Mouse (Mus musculus) forebrain, embryonic 16.5 days (tissue): ENCODE data around the gene Grk2. TPM values are rescaled to one million over a fixed set of nuclear protein-coding genes. Genes with fewer than 3 reads are reported as not detected.

Experiments used
- ATAC-seq: fragments of 200-750 bp; cut with Nextera tagmentation; 2 replicates; pipeline ENCODE4 v1.8.0; 2017; ENCODE audit warnings: mild to moderate bottlenecking, moderate library complexity
- H3K27ac ChIP-seq: fragments of 300-500 bp; sonication (generic); 2 replicates; pipeline ENCODE4 v1.5.1; 2014; ENCODE audit warnings: low read length, control low read depth
- H3K27me3 ChIP-seq: fragments of 300-500 bp; sonication (generic); replicated peaks from 2 replicates; pipeline ENCODE4 v1.6.1; 2014; ENCODE audit warnings: low read length; ENCODE audit not compliant: control insufficient read depth, insufficient read depth
- H3K36me3 ChIP-seq: fragments of 300-500 bp; sonication (generic); 2 replicates; pipeline ENCODE4 v1.6.1; 2014; ENCODE audit not compliant: control insufficient read depth, insufficient read depth
- H3K4me1 ChIP-seq: fragments of 300-500 bp; sonication (generic); replicated peaks from 2 replicates; pipeline ENCODE4 v1.6.1; 2014; ENCODE audit warnings: low read length; ENCODE audit not compliant: control insufficient read depth, insufficient read depth
- H3K4me2 ChIP-seq: fragments of 300-500 bp; sonication (generic); 2 replicates; pipeline ENCODE4 v1.6.1; 2014; ENCODE audit warnings: mild to moderate bottlenecking, low read length, control low read depth
- H3K4me3 ChIP-seq: fragments of 300-500 bp; sonication (generic); replicated peaks from 2 replicates; pipeline ENCODE4 v1.5.1; 2014; ENCODE audit warnings: mild to moderate bottlenecking, low read length, control low read depth
- H3K9ac ChIP-seq: fragments of 300-500 bp; sonication (generic); replicated peaks from 2 replicates; pipeline ENCODE4 v1.6.1; 2014; ENCODE audit warnings: low read depth, low read length, control low read depth
- H3K9me3 ChIP-seq: fragments of 300-500 bp; sonication (generic); 2 replicates; pipeline ENCODE4 v1.6.1; 2016; ENCODE audit warnings: low read length; ENCODE audit not compliant: control insufficient read depth
- WGBS: fragments of 180-500 bp; shearing (Covaris S2); extraction: QIAGEN DNeasy Blood & Tissue Kit; methylation state at CpG from one replicate; pipeline ENCODE4 v1.1.7; 2014; 5-methylcytosine and 5-hydroxymethylcytosine counted together
- polyA plus RNA-seq: library from polyadenylated mRNA; unstranded; fragments of >200 nt; fragmentation: Nextera tagmentation; extraction: Ambion mirVana; gene quantifications from 2 replicates; pipeline ENCODE4 v1.2.1, GENCODE M21; 2015

Grk2 gene
- polyA plus RNA-seq, 1 experiment from 2014 or later, result 28.1 TPM

GRCm38 (mm10) chr19:4290749-4291148 is 15.3 kb downstream of the Grk2 start:
- Histone ChIP-seq H3K36me3 (peaks cover 47% of the 10 kb centered on the region), H3K4me1 (no peaks in the 10 kb centered on the region), H3K27ac (no peak overlapping the region), H3K9ac (no peak overlapping the region), H3K27me3 (no peaks in the 10 kb centered on the region), H3K4me2 (no peak overlapping the region), H3K9me3 (no peaks in the 10 kb centered on the region), H3K4me3 (no peak overlapping the region)
- WGBS, result 81% methylated on average over 15 of the region's 15 CpGs
- ATAC-seq, result no peak

GRCm38 (mm10) chr19:4283653-4284052 is 22.4 kb downstream of the Grk2 start:
- ATAC-seq, result no peak
- Histone ChIP-seq H3K4me3 (peak overlapping the region; percentile 68), H3K27ac (no peak overlapping the region), H3K27me3 (no peaks in the 10 kb centered on the region), H3K9ac (no peak overlapping the region), H3K36me3 (peaks cover 20% of the 10 kb centered on the region; the same call in 1 of the 2 replicates), H3K4me2 (peak overlapping the region; percentile 73), H3K9me3 (peaks cover 3% of the 10 kb centered on the region; the same call in 1 of the 2 replicates), H3K4me1 (peaks cover 10% of the 10 kb centered on the region)
- 50% methylated on average over 7 of the region's 7 CpGs for WGBS

GRCm38 (mm10) chr19:4282898-4283553 is 23.0 kb downstream of the Grk2 start, which contains the start of gene Ankrd13d:
Gene Ankrd13d (minus strand): TSS chr19:4283137.
- Histone ChIP-seq H3K9me3 (peaks cover 3% of the 10 kb centered on the region; the same call in 1 of the 2 replicates), H3K27ac (peak within 1 kb of the TSS; percentile 28; the same call in 1 of the 2 replicates), H3K27me3 (no peaks in the 10 kb centered on the region), H3K4me1 (peaks cover 10% of the 10 kb centered on the region), H3K4me3 (peak within 1 kb of the TSS; percentile 68), H3K4me2 (peak within 1 kb of the TSS; percentile 73), H3K36me3 (peaks cover 18% of the 10 kb centered on the region; the same call in 1 of the 2 replicates), H3K9ac (peak within 1 kb of the TSS; percentile 77)
- ATAC-seq, result peak; percentile 96
- under 1% methylated on average over 43 of the region's 50 CpGs for WGBS

- H3K27ac ChIP-seq, result no peak overlapping the region
- peaks cover 10% of the 10 kb centered on the region for H3K4me1 ChIP-seq
- no peak overlapping the region for H3K4me2 ChIP-seq
- H3K4me3 ChIP-seq, result no peak overlapping the region
- H3K36me3 ChIP-seq, result peaks cover 3% of the 10 kb centered on the region; the same call in 1 of the 2 replicates
- no peak overlapping the region for H3K9ac ChIP-seq
- WGBS, result 95% methylated on average over 9 of the region's 9 CpGs
- no peak for ATAC-seq
- peaks cover 6% of the 10 kb centered on the region; the same call in 1 of the 2 replicates for H3K9me3 ChIP-seq
- H3K27me3 ChIP-seq, result no peaks in the 10 kb centered on the region
These were observed 25.6 kb downstream of the Grk2 start for GRCm38 (mm10) chr19:4280425-4280824.

DNA sequence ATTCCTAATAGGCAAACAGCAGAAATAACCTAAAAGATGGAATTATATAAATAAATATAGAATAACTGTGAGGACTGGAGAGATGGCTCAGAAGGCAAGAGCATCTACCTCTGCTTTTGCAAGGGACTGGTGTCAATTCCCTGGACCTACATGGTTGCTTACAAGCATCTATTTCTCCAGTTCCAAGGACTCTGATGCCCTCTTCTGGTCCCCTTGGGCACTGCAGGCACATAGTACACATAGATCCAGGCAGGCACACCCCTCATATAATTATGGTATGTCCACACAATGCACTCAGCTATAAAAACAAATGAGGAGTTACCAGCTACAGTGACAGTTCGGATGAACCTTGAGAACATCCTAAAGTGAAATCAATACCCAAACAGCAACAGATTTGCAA is 26.5 kb downstream of the Grk2 start:
- no peaks in the 10 kb centered on the region for H3K27me3 ChIP-seq
- H3K4me1 ChIP-seq, result peaks cover 10% of the 10 kb centered on the region
- no peak overlapping the region for H3K9ac ChIP-seq
- no peak overlapping the region for H3K4me2 ChIP-seq
- no peak overlapping the region for H3K27ac ChIP-seq
- ATAC-seq, result no peak
- peaks cover 6% of the 10 kb centered on the region; the same call in 1 of the 2 replicates for H3K9me3 ChIP-seq
- WGBS, result 89% methylated on average over 1 of the region's 1 CpGs
- H3K4me3 ChIP-seq, result no peak overlapping the region
- peaks cover 3% of the 10 kb centered on the region; the same call in 1 of the 2 replicates for H3K36me3 ChIP-seq

DNA sequence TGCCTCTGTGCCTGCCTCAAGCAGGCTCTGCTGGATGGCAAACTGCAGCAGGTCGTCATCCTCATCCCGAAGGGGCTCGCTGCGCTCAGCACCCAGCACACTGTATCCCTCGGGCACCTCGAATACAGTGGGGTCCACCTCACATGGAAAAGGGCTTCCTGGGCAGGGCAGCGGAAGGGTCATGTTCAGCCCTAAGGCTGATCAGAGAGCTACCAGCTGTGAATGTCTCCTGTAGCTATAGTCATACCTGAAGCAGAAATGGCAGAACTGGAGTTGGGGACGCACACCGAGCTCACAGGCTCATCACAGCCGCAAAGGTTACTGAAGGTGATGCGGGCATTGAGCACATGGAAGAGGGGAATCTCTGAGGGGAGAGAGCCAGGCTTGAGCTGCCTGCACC is 35.0 kb downstream of the Grk2 start:
- no peak for ATAC-seq
- peaks cover under 1% of the 10 kb centered on the region; the same call in 1 of the 2 replicates for H3K9me3 ChIP-seq
- WGBS, result 94% methylated on average over 11 of the region's 11 CpGs
- no peak overlapping the region for H3K4me3 ChIP-seq
- H3K9ac ChIP-seq, result no peak overlapping the region
- peaks cover 9% of the 10 kb centered on the region; the same call in 1 of the 2 replicates for H3K27me3 ChIP-seq
- H3K4me2 ChIP-seq, result no peak overlapping the region
- H3K27ac ChIP-seq, result no peak overlapping the region
- no peaks in the 10 kb centered on the region for H3K36me3 ChIP-seq
- H3K4me1 ChIP-seq, result 0 out of 2 replicates have a peak, but pooled peaks cover 5% of the 10 kb centered on the region

DNA sequence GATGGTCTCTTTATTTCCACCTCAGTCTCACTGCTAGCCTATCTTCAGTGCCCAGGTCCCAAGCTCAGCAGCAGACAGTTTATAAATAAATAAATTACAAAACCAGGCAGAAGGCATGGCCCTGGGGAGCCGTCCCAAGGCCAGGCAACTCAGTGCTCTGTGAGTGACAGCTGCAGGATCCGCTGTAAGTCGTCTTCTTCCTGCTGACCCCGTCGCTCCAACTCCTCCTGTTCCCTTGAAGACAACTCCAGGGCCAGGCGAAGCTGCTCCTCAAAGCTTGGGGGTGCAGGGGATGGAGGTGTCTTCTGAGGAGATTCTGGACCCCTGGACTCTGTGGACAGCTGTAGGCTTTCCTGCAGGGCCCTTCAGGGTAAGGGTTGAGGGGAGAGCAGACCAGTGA is 35.8 kb downstream of the Grk2 start:
- WGBS, result 76% methylated on average over 6 of the region's 6 CpGs
- Histone ChIP-seq H3K9me3 (no peaks in the 10 kb centered on the region), H3K27me3 (peaks cover 9% of the 10 kb centered on the region; the same call in 1 of the 2 replicates), H3K4me3 (no peak overlapping the region), H3K4me2 (no peak overlapping the region), H3K9ac (no peak overlapping the region), H3K27ac (no peak overlapping the region), H3K4me1 (0 out of 2 replicates have a peak, but pooled peaks cover 5% of the 10 kb centered on the region), H3K36me3 (no peaks in the 10 kb centered on the region)
- no peak for ATAC-seq

- Histone ChIP-seq H3K9ac (peak within 1 kb of the TSS; percentile 49), H3K4me3 (peak within 1 kb of the TSS; percentile 34), H3K36me3 (no peaks in the 10 kb centered on the region), H3K9me3 (no peaks in the 10 kb centered on the region), H3K4me1 (0 out of 2 replicates have a peak, but pooled peaks cover 5% of the 10 kb centered on the region), H3K27ac (no peak within 1 kb of the TSS), H3K4me2 (peak within 1 kb of the TSS; percentile 50), H3K27me3 (peaks cover 9% of the 10 kb centered on the region; the same call in 1 of the 2 replicates)
- peak; percentile 49; the same call in 1 of the 2 replicates for ATAC-seq
- 6% methylated on average over 46 of the region's 46 CpGs for WGBS
These were observed 37.3 kb downstream of the Grk2 start, which contains the start of gene Ssh3 for GRCm38 (mm10) chr19:4268566-4269361. Gene Ssh3 (minus strand): TSS chr19:4269180.

GRCm38 (mm10) chr19:4265956-4266355 is 40.1 kb downstream of the Grk2 start:
- Histone ChIP-seq H3K9ac (no peak overlapping the region), H3K4me2 (no peak overlapping the region), H3K9me3 (no peaks in the 10 kb centered on the region), H3K27ac (no peak overlapping the region), H3K27me3 (peaks cover 9% of the 10 kb centered on the region; the same call in 1 of the 2 replicates), H3K36me3 (no peaks in the 10 kb centered on the region), H3K4me3 (no peak overlapping the region), H3K4me1 (0 out of 2 replicates have a peak, but pooled peaks cover 5% of the 10 kb centered on the region)
- ATAC-seq, result no peak
- 64% methylated on average over 4 of the region's 4 CpGs for WGBS
